Mouse (Mus musculus) olfactory bulb, adult 2 months (tissue): ENCODE measurements around the gene Sppl3. TPM values are rescaled to one million over a fixed set of nuclear protein-coding genes. Genes with fewer than 3 reads are reported as not detected.

Experiments
- H3K27ac ChIP-seq: fragments of 200-500 bp; 2 replicates; pipeline ENCODE4 v1.5.1; 2012; ENCODE audit warnings: low read depth, low read length; ENCODE audit not compliant: insufficient read depth
- H3K4me1 ChIP-seq: fragments of 200-500 bp; 2 replicates; pipeline ENCODE4 v1.6.1; 2012; ENCODE audit warnings: low read length; ENCODE audit not compliant: control insufficient read depth, insufficient read depth
- H3K4me3 ChIP-seq: fragments of 200-500 bp; 2 replicates; pipeline ENCODE4 v1.5.1; 2012; ENCODE audit warnings: mild to moderate bottlenecking, low read depth, low read length, moderate library complexity; ENCODE audit not compliant: insufficient read depth
- CTCF ChIP-seq: fragments of 200-500 bp; IDR thresholded peaks from 2 replicates; pipeline ENCODE4 v1.5.1; 2012; ENCODE audit warnings: low read depth, mild to moderate bottlenecking, low read length, moderate library complexity; ENCODE audit not compliant: insufficient read depth
- POLR2A ChIP-seq: fragments of 200-500 bp; IDR thresholded peaks from 2 replicates; pipeline ENCODE4 v1.6.1; 2012; ENCODE audit warnings: mild to moderate bottlenecking, low read depth, low read length, moderate library complexity; ENCODE audit not compliant: insufficient read depth
- WGBS: fragments of 180-500 bp; shearing (Covaris S2); methylation state at CpG from one replicate; pipeline ENCODE4 v1.1.7; 2018; 5-methylcytosine and 5-hydroxymethylcytosine counted together
- polyA plus RNA-seq: library from polyadenylated mRNA; stranded (reverse); fragments of >200 nt; gene quantifications from 2 replicates; pipeline ENCODE4 v1.2.4, GENCODE M21; 2012; ENCODE audit warnings: low replicate concordance; ENCODE audit not compliant: missing spikeins, insufficient read depth, insufficient read length

The Sppl3 gene
- polyA plus RNA-seq, 1 experiment, result not detected

GRCm38 (mm10) chr5:115009961-115010360, 976 bp upstream of the Sppl3 start:
- TF ChIP-seq POLR2A, result no peak
- no peak for TF ChIP-seq CTCF
- Histone ChIP-seq H3K4me3 (no peak overlapping the region), H3K27ac (no peak overlapping the region), H3K4me1 (peaks cover 26% of the 10 kb centered on the region)
- WGBS, result 72% methylated on average over 3 of the region's 3 CpGs

DNA sequence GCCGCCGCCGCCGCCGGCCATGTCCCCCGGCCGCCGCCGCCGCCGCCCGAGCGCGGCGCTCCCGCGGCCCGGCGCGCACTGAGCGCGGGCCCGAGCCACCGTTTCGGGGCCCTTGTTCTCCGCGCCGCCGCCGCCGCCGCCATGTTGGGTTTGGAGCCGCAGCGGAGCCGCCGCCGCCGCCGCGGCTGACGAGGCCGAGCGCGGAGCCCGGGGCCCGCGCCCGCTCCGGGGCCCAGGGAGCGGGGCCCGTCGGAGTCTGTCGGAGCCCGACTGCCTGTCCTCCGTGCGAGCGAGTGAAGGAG, 231 bp downstream of the Sppl3 start:
- 7% methylated on average over 53 of the region's 57 CpGs for WGBS
- H3K4me1 ChIP-seq, result peaks cover 27% of the 10 kb centered on the region
- no peak for TF ChIP-seq CTCF
- no peak for TF ChIP-seq POLR2A
- H3K4me3 ChIP-seq, result peak overlapping the region; percentile 73
- H3K27ac ChIP-seq, result 0 out of 2 replicates have a peak overlapping the region, but pooled peaks have one; percentile 50

DNA sequence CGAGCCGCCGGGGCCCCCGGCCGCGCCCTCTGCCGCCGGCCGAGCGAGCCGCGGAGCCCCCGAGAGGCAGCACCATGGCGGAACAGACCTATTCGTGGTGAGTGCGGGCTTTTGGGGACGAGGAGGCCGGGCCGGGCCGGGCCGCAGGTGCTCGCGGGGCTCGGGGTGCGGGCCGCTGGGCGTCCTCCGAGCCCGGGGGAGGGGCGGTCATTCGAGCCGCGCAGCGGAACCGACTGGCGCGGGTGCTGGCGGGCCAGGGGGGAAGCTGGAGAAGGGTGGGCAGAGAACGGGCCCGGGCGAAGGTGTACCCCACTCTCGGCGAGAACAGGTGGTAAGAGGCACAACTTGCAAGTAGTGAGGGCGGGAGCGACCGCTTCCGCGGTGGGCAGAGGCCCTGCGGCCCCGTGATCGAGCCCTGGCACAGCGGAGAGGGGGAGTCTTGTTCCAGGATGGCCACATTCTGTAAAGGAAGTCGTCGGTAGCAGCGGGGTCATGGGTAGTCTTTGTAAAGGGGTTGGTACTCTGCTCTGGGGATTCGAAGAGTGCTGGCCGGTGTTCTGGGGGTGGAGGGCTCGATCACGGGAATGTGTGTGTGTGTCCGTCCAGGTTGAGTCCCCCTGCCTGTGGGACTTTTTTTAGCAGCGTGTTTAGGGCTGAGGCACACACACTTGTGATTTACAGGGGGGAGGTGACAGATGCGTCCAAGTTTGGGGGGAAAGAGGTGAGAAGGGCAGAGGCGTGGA, 753 bp downstream of the Sppl3 start:
- Histone ChIP-seq H3K4me3 (peak overlapping the region; percentile 73), H3K4me1 (peaks cover 27% of the 10 kb centered on the region), H3K27ac (peak overlapping the region; percentile 50; the same call in 1 of the 2 replicates)
- no peak for TF ChIP-seq CTCF
- no peak for TF ChIP-seq POLR2A
- WGBS, result under 1% methylated on average over 63 of the region's 63 CpGs

DNA sequence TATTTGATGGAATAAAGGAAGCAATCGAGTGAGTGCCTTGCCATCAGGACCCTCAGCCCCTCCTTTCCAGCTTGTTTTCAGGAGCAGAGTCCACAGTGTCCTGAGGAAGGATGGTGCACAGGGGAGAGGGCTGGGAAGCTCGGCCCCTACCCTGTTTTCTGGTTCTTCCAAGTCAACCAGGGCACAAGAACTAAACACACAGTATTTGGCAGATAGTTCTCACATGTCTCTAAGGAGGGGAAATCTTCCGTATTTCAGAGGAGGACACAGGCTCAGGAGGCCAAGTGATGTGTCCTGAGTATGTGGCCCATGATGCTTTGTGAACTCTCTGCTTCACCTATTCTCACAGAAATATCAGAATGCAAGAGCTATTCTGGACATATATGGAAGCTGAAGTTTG, 2.5 kb downstream of the Sppl3 start:
- no peak for TF ChIP-seq CTCF
- no peak for TF ChIP-seq POLR2A
- 57% methylated on average over 3 of the region's 3 CpGs for WGBS
- H3K4me3 ChIP-seq, result no peak overlapping the region
- H3K27ac ChIP-seq, result no peak overlapping the region
- peaks cover 14% of the 10 kb centered on the region for H3K4me1 ChIP-seq

GRCm38 (mm10) chr5:115014570-115014969, 3.6 kb downstream of the Sppl3 start:
- no peak for TF ChIP-seq POLR2A
- TF ChIP-seq CTCF, result no peak
- 41% methylated on average over 1 of the region's 1 CpGs for WGBS
- Histone ChIP-seq H3K27ac (no peak overlapping the region), H3K4me3 (no peak overlapping the region), H3K4me1 (peaks cover 17% of the 10 kb centered on the region)

GRCm38 (mm10) chr5:115015121-115015520, 4.2 kb downstream of the Sppl3 start:
- no peak for TF ChIP-seq POLR2A
- no peak for TF ChIP-seq CTCF
- no peak overlapping the region for H3K27ac ChIP-seq
- H3K4me3 ChIP-seq, result no peak overlapping the region
- 39% methylated on average over 4 of the region's 4 CpGs for WGBS
- H3K4me1 ChIP-seq, result peaks cover 17% of the 10 kb centered on the region

- 49% methylated on average over 2 of the region's 2 CpGs for WGBS
- no peak overlapping the region for H3K27ac ChIP-seq
- H3K4me1 ChIP-seq, result peaks cover 10% of the 10 kb centered on the region
- no peak overlapping the region for H3K4me3 ChIP-seq
- TF ChIP-seq POLR2A, result no peak
- TF ChIP-seq CTCF, result no peak
Observed at GRCm38 (mm10) chr5:115018270-115018669, 7.3 kb downstream of the Sppl3 start.

DNA sequence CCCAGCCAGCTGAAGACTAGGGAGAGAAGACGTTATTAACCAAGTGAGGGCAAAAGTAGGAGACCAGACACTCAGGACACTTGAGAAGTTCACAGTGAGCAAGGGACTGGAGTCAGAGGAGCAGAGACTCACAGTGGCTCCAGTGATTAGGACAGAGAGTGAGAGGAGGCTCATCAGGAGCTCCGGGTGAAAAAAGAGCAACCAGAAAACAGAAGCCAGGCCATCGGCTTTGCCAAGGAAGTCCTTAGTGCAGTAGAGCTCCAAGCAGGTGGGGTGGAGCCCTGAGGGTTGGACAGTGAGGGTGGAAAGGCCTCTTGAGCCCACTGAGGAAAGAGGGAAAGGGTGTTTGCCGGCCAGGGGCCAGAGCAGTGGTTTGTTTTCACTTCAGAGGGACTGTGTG, 7.9 kb downstream of the Sppl3 start:
- 46% methylated on average over 4 of the region's 4 CpGs for WGBS
- no peak for TF ChIP-seq POLR2A
- TF ChIP-seq CTCF, result no peak
- Histone ChIP-seq H3K4me3 (no peak overlapping the region), H3K4me1 (peaks cover 8% of the 10 kb centered on the region), H3K27ac (no peak overlapping the region)

GRCm38 (mm10) chr5:115022021-115022420, 11.1 kb downstream of the Sppl3 start:
- no peak overlapping the region for H3K4me3 ChIP-seq
- peaks cover 6% of the 10 kb centered on the region; the same call in 1 of the 2 replicates for H3K4me1 ChIP-seq
- TF ChIP-seq POLR2A (no peak), CTCF (no peak)
- H3K27ac ChIP-seq, result no peak overlapping the region
- 92% methylated on average over 7 of the region's 7 CpGs for WGBS
